Mouse (Mus musculus) right cerebral cortex, postnatal 4 days (tissue): Measurements from ENCODE around the gene Micu1.
"Not testable (repeated sequence)": the region's sequence is repeated elsewhere in the genome, so short reads cannot be mapped to it uniquely, and the experiment has no call there.

Experiments
- DNase-seq: peaks from one replicate; pipeline ENCODE4 v3.0.0-alpha.2; 2022

Micu1 gene

GRCm38 (mm10) chr10:59861201-59861600 is 158.9 kb downstream of the Micu1 start:
- DNase-seq, result no peak

GRCm38 (mm10) chr10:59862816-59863440 is 160.7 kb downstream of the Micu1 start:
- no peak for DNase-seq

GRCm38 (mm10) chr10:59863620-59864019 is 161.3 kb downstream of the Micu1 start:
- peak; percentile 41 for DNase-seq

GRCm38 (mm10) chr10:59864232-59864875 is 162.1 kb downstream of the Micu1 start:
- peak; percentile 31 for DNase-seq

GRCm38 (mm10) chr10:59864884-59865726 is 162.8 kb downstream of the Micu1 start:
- peak; percentile 93 for DNase-seq

GRCm38 (mm10) chr10:59868266-59868665 is 166.0 kb downstream of the Micu1 start:
- DNase-seq, result no peak

- DNase-seq, result no peak
Measured at GRCm38 (mm10) chr10:59870038-59870437, 167.8 kb downstream of the Micu1 start.

GRCm38 (mm10) chr10:59872651-59873050 is 170.4 kb downstream of the Micu1 start:
- DNase-seq, result not testable (repeated sequence)

- no peak for DNase-seq
Measured at GRCm38 (mm10) chr10:59873206-59873605, 170.9 kb downstream of the Micu1 start.

- DNase-seq, result no peak
Measured at GRCm38 (mm10) chr10:59873613-59874012, 171.3 kb downstream of the Micu1 start.

GRCm38 (mm10) chr10:59875396-59875795 is 173.1 kb downstream of the Micu1 start:
- no peak for DNase-seq

GRCm38 (mm10) chr10:59876698-59877097 is 174.4 kb downstream of the Micu1 start:
- not testable (repeated sequence) for DNase-seq

GRCm38 (mm10) chr10:59877421-59878117 is 175.3 kb downstream of the Micu1 start:
- no peak for DNase-seq

- DNase-seq, result no peak
Measured at GRCm38 (mm10) chr10:59878823-59879222, 176.5 kb downstream of the Micu1 start.

GRCm38 (mm10) chr10:59879255-59880028 is 177.2 kb downstream of the Micu1 start, which contains the start of gene Dnajb12:
Gene Dnajb12, plus strand, starts transcription at chr10:59879556.
- DNase-seq, result peak; percentile 98

GRCm38 (mm10) chr10:59880029-59880386 is 177.7 kb downstream of the Micu1 start:
- no peak for DNase-seq

GRCm38 (mm10) chr10:59880837-59881236 is 178.6 kb downstream of the Micu1 start:
- no peak for DNase-seq

GRCm38 (mm10) chr10:59884327-59885173 is 182.3 kb downstream of the Micu1 start:
- no peak for DNase-seq

- no peak for DNase-seq
Measured at GRCm38 (mm10) chr10:59885174-59886080, 183.2 kb downstream of the Micu1 start.

GRCm38 (mm10) chr10:59886081-59886466 is 183.8 kb downstream of the Micu1 start:
- no peak for DNase-seq
